Mouse (Mus musculus): Measurements from ENCODE around the gene Tnc. TPM values are rescaled to one million over a fixed set of nuclear protein-coding genes. Genes with fewer than 3 reads are reported as not detected.
"Not testable (repeated sequence)": the region's sequence is repeated elsewhere in the genome, so short reads cannot be mapped to it uniquely, and the experiment has no call there.

Tnc gene
- total RNA-seq, 2 experiments from 2014 or later = 0.46 to 0.56 TPM

- no peak for DNase-seq
- intact Hi-C loops (cut with DNase I) = no loop called here
Measured at GRCm38 (mm10) chr4:63971762-63972161, 75.1 kb downstream of the Tnc start.

DNA sequence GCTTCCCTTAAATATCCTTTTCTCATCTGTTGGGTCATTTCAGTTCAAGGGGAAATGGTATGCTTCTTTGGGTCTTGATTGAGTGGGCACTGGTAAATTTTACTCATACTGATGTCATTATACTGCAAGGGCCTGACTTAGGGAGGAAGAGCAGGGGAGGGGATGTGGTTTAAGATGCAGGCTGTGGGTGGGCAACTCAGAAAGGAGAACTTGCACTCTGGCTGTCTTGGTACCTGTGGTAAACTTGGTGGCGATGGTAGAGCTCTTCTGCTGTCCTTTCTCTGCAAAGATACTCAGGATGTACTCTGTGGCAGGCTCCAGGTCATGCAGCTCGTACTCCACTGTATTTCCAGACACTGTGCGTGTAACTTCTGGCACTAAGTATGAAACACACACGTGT, 75.9 kb downstream of the Tnc start:
- intact Hi-C loops (cut with DNase I) = no loop called here
- no peak for DNase-seq

DNA sequence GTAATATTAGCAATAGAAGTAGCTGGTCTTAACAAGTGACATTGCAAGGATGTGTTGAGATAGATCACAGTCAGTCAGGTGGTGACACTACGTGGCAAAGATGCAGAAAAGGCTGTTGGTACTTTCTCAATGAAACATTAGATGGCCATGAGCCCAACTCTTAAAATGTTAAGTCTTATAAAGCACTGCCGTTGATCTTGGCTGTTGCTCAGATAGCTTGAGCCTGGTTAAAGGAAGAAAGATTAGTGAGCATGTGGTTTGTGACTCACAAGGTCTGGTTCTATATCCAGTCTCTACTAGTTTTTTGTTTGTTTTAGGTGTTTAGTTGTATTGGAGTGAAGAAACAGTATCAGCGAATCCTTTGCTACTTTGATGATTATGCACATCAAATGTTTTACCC, 76.9 kb downstream of the Tnc start:
- no peak for DNase-seq
- intact Hi-C loops (cut with DNase I) = no loop called here

- intact Hi-C loops (cut with DNase I) = no loop called here
- no peak for DNase-seq
Measured at GRCm38 (mm10) chr4:63963410-63963809, 83.4 kb downstream of the Tnc start.

DNA sequence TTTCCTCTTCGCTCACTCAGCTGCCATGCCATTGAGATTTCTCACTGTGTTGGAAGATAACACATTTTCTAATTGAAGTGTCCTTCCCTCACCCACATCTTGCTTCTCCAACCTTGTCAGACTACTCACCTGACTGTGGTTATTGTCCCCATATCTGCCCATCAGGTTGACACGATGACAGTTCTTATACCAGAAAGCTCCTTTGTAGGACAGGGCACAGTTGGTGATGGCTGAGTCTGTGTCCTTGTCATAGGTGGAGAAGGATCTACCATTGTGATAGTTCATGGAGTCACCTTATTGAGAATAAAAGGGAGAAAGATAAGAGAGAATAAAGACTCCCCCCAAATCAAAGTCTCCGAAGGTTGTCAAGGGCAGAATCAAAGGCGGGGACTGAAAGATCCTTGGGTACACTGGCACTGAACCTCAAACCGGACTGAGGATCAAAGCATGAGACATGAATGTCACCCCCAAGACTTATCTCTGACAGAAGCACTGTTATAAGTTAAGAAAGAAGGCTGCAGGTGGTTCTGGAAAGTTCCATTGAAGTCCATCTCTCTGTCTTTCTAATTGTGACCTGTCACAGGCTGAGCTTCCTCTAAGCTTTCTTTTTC, 84.9 kb downstream of the Tnc start:
- DNase-seq = no peak
- intact Hi-C loops (cut with DNase I) = no loop called here

DNA sequence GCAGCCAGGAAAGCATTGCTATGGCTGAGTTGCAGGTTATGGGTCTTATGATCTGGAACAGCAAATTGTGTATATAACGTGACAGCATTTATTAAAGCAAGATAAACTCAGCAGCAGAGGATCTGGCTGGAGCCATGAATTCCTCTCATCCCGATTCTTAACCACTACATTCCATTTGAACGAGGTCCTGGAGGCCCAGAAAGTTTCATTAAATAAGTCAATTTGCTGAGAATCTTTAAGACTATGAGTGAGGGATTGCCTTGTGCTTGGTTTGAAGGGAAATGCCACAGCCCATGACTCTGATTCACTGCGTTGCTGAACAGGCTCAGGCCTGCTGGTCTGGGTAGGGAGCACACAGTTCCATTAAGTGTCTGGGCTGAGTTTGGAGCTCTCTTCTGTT, 88.2 kb downstream of the Tnc start:
- intact Hi-C loops (cut with DNase I) = no loop called here
- DNase-seq = no peak

DNA sequence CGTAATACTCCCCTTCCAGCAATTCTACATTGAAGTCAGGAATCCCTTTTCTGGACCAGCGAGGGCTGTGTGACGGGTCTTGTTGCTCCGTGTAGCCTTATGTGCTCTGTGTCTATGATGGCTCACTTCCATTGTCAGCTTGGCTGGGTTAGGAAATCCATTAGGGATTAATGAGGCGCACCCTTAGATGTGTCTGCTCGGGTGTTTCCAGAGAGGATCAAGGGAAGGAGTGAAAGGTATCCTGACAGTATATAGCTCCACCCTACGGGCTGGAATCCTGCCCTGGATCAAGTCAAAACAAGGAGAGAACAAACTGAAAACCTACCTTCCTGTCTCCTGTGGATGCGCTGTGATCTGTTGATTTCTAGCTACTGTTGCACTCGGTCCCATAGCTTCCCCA, 96.8 kb downstream of the Tnc start:
- DNase-seq = no peak
- intact Hi-C loops (cut with DNase I) = no loop called here

GRCm38 (mm10) chr4:63948688-63949073, 98.1 kb downstream of the Tnc start:
- not testable (repeated sequence) for DNase-seq
- intact Hi-C loops (cut with DNase I) = loop anchor here (1.0 to 10.0 kb wide), 7 partner anchors 106 to 580 kb away; partner anchors contain the start of gene Tex48

- DNase-seq = peak; percentile 54 to 65
Measured at GRCm38 (mm10) chr4:63948066-63948687, 98.6 kb downstream of the Tnc start.

GRCm38 (mm10) chr4:63943813-63944212, 103.0 kb downstream of the Tnc start:
- intact Hi-C loops (cut with DNase I) = loop anchor here (10.0 kb wide), 1 partner anchor 551 kb away; no protein-coding TSS in a partner anchor
- no peak for DNase-seq

More at GRCm38 (mm10) chr4:63948066-63948687, 98.6 kb downstream of the Tnc start:
- intact Hi-C loops (cut with DNase I) = loop anchor here (1.0 to 10.0 kb wide), 7 partner anchors 106 to 579 kb away; partner anchors contain the start of gene Tex48

DNA sequence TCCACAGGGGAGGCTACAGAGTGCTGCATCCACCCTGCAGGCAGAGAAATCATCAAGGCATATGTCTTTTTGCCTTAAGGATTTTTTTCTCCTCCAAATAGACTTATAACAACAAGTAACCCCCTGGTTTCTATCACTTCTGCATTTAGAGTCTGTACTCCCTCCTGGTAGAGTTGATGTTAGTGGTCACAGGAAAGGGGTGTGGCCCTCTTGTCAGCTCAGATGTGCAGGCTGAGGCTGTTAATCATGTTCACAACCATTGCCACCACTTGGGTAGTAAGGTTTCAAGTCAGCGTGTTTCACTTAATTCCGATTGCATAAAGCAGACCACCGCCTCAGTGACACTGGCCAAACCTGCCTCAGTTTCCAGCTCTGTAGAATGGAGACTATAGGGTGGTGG, 103.9 kb downstream of the Tnc start:
- no peak for DNase-seq

DNA sequence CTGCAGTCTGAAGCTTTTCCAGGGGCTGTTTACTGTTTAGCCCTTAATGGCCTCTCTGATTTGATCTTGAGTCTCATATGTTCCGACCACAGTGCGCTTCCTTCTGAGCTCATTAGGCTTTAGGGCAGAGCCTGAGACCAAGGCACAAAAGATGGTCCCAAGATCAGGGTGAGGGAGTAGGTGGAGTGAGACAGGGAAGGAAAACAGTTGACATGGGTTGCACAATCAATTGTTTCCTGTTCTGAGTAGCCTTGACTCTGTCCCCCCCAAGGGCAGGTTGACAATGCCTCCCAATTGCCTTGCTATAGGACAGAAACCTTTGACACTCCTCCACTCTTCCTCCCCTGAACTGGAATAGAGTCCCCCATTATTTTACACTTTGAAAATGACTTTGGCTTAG, 105.4 kb downstream of the Tnc start:
- intact Hi-C loops (cut with DNase I) = loop anchor here (10.0 kb wide), 1 partner anchor 553 kb away; no protein-coding TSS in a partner anchor
- no peak for DNase-seq

More for the DNA sequence above, 103.9 kb downstream of the Tnc start:
- intact Hi-C loops (cut with DNase I) = loop anchor here (10.0 kb wide), 1 partner anchor 552 kb away; no protein-coding TSS in a partner anchor

GRCm38 (mm10) chr4:63939428-63939827, 107.4 kb downstream of the Tnc start:
- intact Hi-C loops (cut with DNase I) = no loop called here
- DNase-seq = no peak

GRCm38 (mm10) chr4:63935960-63936359, 110.9 kb downstream of the Tnc start:
- DNase-seq = no peak
- intact Hi-C loops (cut with DNase I) = no loop called here

DNA sequence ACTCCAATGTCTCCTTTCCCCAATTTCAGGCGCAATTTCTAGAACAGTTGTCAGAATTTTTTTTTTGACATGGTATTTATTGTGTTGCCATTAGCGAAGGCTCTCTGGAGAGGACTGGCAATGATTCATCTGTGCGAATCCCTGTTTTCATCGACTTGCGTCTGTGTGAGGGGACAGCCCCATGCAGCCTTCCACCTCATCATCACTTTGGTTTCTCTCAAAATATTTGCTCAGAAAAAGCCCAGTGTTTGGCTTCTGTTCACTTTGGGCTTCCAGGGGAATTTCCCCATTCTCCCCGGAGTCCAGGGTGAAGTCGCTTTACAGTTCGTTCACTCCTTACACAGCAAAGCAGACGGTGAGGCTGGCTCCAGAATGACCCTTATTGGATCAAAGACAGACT, 111.5 kb downstream of the Tnc start:
- DNase-seq = no peak
- intact Hi-C loops (cut with DNase I) = no loop called here

- DNase-seq = no peak
- intact Hi-C loops (cut with DNase I) = no loop called here
Measured at GRCm38 (mm10) chr4:63930863-63931262, 116.0 kb downstream of the Tnc start.

DNA sequence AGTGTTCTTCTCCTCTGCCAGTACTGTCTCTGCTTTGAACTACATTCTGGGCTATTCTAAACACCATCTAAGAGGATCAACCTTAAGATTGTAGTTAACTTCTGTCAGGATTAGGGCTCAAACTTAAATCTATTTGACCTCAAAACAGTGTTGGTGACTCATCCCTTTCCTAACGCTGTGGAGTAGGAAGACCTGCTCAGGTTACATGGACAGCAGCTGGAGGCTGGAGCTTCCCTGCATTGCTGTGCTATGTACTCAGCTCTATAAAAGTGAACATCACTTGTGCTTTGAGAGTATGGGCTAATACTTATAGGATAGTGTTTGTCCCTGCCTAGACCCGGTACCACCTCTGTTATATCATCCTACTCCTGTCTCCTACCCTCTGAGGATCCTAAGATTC, 117.3 kb downstream of the Tnc start:
- DNase-seq = no peak
- intact Hi-C loops (cut with DNase I) = no loop called here

GRCm38 (mm10) chr4:63928192-63928591, 118.6 kb downstream of the Tnc start:
- intact Hi-C loops (cut with DNase I) = no loop called here
- DNase-seq = no peak

DNA sequence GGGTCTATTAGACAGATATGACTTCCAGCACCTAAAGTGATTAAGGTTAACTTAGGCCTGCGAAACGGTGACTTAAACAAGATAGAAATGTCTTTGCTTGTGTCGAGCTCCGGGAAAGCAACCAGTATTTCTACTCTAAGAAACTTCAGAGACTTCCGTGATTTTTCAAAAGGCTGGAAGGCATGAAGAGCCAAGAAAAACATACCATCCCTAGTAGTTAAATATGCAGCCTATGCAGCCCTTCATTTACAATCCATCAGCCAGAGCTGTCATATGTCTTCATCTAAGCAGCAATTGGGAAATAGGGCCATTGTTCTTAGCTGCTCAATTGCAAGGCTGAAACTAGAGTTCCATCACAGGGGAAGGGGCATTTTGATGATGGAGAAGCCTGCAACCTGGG, 129.6 kb downstream of the Tnc start:
- intact Hi-C loops (cut with DNase I) = no loop called here
- no peak for DNase-seq

- intact Hi-C loops (cut with DNase I) = no loop called here
Measured at GRCm38 (mm10) chr4:63916753-63917152, 130.1 kb downstream of the Tnc start.

DNA sequence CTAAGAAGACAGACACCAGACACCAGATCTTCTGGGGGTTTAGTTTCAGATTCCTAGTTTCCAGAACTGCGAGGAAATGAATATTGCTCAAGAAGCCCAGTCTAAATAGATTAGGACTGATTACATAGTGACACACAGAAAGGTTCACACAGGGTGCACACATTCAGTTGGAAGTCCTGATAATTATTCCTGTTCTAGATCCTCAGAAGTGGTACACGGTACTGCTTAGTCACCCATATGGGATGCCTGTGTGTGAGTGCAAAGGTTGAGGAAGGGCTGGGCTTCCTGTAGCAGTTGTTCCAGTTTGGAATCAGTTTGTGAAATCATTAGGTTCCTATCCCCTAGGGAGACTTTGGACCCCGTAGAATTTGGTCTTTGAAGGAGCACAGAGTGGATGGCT, 130.5 kb downstream of the Tnc start:
- DNase-seq = no peak
- intact Hi-C loops (cut with DNase I) = no loop called here

More at GRCm38 (mm10) chr4:63916753-63917152, 130.1 kb downstream of the Tnc start:
- no peak for DNase-seq
